Mouse (Mus musculus) cerebellum, adult 9-11 months (tissue): ENCODE data around the gene Acyp1.

Experiments
- DNase-seq: peaks from one replicate; pipeline ENCODE4 v3.0.0; 2022

The Acyp1 gene

DNA sequence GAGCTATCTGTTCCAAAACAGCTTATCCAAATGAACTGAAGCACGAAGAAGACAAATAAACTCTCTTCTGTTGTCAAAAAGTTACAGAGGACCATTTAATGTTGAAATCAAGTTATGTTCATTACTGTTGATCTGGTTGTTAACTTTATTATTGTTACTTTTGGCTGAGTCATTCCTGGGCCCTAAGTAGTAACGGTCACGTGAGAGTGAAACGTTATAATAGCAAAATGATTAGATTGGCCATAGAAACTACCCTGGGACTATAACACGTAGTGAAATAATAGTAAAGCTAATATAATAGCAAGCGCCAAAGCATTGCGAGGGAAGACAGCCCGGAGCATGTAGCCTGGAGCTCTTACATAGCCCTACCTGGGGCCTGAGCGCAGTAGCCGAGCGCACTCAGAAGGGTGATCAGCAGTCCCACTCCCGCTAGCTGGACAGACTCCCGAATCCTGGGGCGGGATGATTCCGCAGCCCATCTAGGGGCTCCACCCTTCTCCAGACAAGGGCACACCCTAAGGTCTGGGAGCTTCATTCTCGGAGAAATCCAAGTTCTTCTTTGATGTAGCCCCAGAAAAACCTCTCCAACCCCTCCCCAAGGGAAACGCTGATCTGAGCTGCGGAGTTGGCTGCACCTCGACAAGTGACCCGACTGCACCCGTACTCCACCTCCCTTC lies at the start of gene Acyp1:
Acyp1 (minus strand) TSS at position 630 of the 677 bp plus-strand sequence.
- DNase-seq, result no peak

- no peak for DNase-seq
These were observed 49.5 kb upstream of the Acyp1 start for GRCm38 (mm10) chr12:85337567-85338311.

GRCm38 (mm10) chr12:85330153-85330552 lies 41.9 kb upstream of the Acyp1 start:
- no peak for DNase-seq

DNA sequence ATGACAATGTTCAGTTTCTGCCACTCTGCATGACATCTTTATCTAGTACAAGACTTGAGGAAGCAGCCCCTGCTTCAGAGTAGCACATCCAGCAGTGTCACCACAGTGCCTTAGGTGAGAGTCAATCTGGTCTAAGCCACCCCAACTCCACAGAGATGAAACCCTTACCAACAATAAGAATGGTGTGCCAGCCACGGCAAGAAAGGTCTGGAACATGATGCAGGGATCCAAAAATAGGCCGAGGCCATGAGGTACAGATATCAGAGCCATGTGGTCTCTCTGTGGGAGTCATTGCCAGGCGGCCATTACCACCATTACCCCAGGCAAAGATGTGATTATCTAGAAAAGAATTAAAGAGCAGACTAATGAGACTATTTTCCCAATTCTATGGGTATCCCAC lies 20.4 kb upstream of the Acyp1 start:
- DNase-seq, result peak; percentile 73

DNA sequence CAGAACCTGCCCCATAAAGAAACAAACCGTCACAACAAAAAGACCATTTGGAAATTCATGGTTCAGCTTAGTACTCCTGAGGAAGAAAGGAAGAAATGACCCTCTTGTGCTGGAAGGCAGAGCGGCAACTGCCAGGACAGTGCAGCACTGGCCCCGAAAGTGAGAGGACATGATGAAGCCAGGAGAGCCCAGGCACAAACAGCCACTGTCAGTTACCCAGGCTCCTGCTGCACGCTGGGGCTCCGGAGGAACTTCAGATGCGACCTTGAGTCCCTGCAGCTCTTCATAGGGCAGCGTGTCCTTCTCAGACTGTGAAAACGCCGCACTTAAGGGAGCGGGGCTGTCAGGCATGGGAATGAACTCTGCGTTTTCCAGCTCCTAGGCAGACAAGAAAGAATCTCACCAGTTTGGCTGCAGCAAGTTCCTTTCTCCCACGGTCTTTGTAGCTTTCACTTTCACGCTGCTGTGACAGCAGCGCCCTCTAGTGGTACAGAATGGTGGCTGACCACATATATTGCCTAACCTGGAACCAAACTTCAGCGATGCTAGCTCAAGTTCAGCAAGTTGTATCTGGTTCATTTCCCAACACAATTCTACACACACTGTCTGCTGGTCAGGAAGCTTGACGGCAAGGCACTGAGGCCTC lies 17.1 kb upstream of the Acyp1 start:
- peak; percentile 78 for DNase-seq

DNA sequence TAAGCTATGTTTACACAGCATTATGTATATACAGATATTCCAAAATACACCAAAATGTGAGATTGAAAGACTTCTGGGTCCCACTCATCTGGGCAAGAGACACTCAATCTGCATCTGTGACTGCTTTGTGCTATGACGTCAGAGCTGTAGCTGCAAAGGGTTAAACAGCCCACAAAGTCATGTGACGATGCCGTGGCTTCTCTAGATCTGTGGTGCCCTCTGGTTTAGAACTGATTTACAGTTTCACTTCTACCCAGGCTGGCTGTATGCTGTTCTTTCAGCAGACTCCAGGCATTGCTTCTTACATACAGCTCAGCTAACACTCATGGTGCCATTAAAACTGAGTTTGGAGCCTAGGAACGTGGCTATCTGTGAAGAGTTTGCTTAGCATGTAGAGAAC lies 16.5 kb upstream of the Acyp1 start:
- no peak for DNase-seq

DNA sequence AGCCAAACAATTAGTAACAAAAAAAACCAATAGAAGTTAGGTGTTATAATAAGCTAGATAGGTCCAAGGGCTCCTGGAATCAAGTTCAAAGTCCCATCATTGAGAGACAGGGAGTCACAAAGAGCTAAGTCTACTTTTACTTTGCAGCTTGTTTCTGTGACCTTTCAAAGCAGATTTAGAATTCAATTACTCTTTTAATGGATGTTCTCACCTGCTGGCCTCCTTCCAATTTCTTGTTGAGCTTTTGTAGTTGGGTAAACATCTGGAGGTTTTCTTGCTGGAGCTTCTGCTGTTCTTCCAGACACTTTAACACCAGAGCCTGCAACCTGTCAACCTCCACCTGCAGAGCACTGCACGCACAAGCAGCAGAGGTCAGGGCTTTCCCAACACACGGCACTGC lies 15.0 kb upstream of the Acyp1 start:
- DNase-seq, result no peak

- DNase-seq, result no peak
These were observed 10.6 kb upstream of the Acyp1 start for GRCm38 (mm10) chr12:85298835-85299180.

GRCm38 (mm10) chr12:85298127-85298834 lies 10.0 kb upstream of the Acyp1 start:
- no peak for DNase-seq

DNA sequence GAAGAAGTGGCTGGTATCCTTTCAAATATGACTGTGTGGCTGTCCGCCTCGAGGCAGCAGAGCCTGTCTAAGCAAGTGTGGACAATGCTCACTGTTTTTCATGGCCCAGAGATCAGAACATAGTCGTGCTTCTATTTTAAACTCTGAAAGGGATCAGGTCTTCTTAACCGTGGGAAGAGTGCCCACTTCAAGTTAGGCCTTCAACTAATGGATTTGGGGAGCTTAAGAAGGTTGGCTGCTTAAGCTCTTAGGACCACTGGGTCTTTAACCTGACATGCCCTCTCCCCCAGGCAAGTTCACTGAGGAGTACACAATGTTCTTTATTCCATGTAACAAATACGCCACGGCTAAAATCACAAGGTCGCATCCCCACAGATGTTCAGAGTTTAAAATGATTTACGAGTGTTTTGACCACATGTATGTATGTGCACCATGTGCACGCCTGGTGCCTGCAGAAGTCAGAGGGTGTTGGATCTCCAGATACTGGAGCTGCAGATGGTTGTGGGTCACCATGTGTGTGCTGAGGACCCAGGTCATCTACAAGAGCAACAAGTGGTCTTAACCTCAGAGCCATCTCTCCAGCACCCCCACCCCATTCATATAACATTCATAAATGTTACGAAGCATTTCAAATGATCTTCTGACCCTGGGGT lies 9.2 kb upstream of the Acyp1 start:
- no peak for DNase-seq

DNA sequence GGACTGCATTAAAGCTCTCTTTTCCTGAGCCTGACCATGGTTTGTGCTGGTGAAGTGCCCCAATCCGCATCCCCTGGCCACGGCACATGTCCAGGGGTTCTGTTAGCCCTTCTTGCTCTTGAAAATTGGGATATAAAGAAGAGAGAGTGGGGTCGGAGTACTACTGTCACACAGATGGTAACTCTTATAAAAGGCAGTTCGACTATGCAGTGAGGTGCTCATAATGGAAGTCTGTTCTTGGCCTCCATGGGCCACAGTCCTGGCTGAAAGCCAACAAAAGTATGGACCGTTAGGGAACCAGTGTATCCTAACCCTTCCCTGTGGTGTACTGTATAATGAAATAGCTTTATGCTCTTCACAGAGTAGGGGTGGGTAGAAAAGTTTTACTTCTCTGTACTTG lies 8.7 kb upstream of the Acyp1 start:
- DNase-seq, result no peak

DNA sequence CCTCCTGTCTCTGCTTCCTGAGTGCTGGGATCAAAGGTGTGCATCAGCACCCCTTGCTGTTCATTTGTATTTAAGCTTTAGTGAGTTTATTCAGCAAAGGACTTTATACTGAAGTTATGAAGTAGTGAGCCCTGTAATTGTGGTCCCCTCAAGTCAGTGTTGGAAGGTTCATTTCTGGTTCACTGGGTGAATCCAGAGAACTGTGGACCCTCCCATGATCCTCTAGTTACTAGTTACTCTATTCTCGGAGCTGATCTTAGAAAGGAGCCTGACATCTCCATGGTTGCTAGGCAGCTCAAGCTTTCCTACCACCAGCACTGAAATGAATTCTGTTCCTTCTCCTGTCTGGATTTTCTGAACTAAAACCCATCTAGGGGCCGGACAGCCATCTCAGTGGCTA lies 7.3 kb upstream of the Acyp1 start:
- no peak for DNase-seq

DNA sequence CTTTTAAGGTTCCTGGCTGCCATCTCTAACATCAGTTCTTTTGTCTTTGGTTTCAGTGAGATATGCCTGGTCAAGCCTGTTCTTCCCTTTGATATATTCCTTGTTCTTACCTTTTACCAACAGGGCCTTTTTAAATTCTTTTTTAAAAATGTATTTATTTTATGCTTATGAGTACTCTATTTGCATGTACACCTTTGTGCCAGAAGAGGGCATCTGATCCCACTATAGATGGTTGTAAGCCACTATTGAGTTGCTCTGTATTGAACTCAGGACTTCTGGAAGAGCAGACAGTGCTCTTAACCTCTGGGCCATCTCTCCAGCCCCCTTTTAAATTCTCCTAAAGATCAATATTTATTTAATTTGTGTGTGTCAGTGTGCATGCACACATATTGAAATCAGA lies 4.7 kb upstream of the Acyp1 start:
- no peak for DNase-seq

DNA sequence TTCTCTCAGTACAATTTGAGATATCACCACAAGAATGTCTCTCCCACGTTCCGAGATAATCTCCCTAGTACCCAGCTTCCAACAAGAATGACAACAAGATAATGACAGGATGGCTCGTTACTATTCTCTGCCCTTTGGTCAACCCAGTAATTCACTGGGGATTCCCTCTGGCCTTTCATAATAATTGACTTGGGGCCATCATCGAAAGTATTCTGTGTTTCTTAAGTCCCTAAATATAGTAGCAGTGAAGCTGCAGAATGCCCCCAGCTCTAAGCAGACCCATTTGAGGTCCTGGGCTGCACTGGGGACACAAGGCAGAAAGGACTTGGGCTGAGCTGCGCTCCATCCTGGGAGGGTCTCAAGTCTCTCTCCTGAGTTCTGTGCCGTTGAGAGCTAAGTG lies 4.0 kb upstream of the Acyp1 start:
- no peak for DNase-seq

- no peak for DNase-seq
These were observed 3.3 kb upstream of the Acyp1 start for GRCm38 (mm10) chr12:85291541-85291940.

DNA sequence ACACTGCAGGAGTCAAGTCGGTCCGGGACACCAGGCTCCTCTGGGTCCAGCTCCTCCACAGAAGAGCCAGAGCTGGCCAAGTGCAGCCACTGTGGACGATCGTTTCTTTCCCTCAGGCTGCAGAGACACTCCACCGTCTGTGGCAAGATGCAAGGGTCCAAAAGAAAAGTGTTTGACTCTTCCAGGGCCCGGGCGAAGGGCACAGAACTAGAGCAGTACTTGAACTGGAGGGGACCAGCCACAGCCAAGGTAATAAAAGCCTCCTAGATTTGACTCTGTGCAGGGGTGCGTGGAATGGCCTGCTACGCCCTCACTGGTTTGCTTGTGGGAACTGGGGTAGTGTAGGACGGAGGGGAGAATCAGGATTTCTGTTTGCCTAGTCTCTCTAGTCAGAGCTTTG lies 2.4 kb upstream of the Acyp1 start:
- no peak for DNase-seq

DNA sequence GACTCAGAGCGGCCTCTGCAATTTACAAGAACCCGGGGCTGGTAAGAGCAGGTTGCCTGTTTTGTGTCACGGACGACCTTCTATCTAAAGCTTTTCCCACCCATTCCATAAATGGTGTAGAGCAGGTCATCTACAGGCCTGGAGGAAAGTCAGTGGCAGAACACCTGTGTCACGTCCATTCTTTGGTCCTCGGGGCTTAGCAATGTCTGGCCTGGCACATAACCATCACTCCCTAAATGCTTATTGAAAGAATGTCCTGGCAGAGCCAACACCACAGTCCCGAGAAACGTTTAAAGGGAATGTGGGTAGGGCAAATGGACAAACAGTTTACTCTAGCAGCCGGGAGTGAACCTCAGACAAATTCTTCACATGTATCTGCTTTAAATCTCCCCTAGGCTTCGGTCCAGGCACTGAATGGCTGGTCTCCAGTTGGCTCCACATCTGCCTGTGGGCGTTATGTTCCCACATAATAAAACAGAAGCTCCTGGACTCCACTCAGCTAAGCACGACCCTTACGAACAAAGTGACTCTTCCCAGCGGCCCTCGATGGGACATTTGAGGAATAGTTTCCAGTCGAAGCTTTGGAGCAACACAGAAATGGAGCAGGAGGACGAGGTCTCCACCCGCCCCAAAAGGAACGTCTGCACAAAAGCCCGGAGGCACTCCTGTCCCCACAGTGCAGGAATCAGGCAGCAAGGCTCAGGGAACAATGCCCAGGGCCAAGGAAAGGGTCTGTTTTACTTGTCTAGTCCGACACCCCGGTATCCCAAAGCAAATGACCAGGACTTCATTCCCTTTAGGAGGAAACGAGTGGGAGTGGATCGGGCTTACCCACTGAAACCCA lies 1.1 kb upstream of the Acyp1 start:
- no peak for DNase-seq

GRCm38 (mm10) chr12:85288486-85289156 lies 383 bp upstream of the Acyp1 start, which contains the start of gene Zc2hc1c:
Gene Zc2hc1c (plus strand): TSS chr12:85288591.
- DNase-seq, result peak; percentile 40

DNA sequence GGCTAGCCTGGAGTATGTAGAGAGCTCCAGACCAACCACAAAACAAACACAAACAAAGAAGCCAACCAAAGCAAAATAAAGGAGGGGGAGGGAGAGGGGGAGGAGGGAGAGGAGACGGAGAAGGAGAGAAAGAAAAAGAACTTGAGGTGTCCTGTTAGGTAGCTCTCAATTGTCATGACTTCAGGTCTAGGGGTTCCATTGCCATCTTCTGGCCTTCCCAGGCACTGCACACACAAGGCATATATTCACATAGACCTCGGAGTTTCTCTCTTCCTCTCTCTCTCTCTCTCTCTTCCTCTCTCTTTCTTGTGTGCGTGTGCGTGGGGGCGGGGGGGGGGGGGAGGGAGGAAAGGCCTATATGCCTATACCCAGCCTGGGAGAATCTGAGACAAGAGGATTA lies 1.3 kb downstream of the Acyp1 start:
- no peak for DNase-seq

DNA sequence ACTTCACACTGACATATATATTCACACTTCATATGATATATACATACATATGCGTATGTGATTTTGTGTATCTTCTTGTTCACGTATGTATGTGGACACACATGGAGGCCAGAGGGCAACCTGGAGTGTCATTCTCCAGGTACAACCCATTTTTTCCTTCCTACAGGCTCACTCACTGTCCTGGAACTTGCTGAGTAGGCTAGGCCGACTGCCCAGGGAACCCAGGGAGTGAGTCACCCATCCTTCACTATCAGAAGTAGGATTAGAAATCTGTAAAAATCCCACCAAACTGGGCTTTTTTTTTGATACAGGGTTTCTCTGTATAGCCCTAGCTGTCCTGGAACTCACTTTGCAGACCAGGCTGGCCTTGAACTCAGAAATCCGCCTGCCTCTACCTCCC lies 3.2 kb downstream of the Acyp1 start:
- no peak for DNase-seq

- no peak for DNase-seq
These were observed 3.9 kb downstream of the Acyp1 start for GRCm38 (mm10) chr12:85284331-85284730.
